Mouse (Mus musculus): Measurements from ENCODE around the gene Rdm1. TPM values are rescaled to one million over a fixed set of nuclear protein-coding genes. Genes with fewer than 3 reads are reported as not detected.

The Rdm1 gene
- polyA plus RNA-seq, 1 experiment = 13.9 TPM

GRCm38 (mm10) chr11:101665636-101665992 is 38.6 kb downstream of the Rdm1 start:
- H3K4me3 ChIP-seq (replicated peaks; ENCODE audit: insufficient read depth, low read depth, low read length) = peak overlapping the region; percentile 66
- 1% methylated on average over 24 of the region's 24 CpGs for WGBS
- no peak for DNase-seq
- no peak overlapping the region for H3K27ac ChIP-seq (ENCODE audit: insufficient read depth, low read length)
- H3K4me1 ChIP-seq (ENCODE audit: control insufficient read depth, insufficient read depth, low read length) = no peaks in the 10 kb centered on the region
- H3K27me3 ChIP-seq (ENCODE audit: control insufficient read depth, insufficient read depth, low read length) = no peaks in the 10 kb centered on the region
- TF ChIP-seq POLR2A (IDR thresholded peaks at IDR 0.05; ENCODE audit: borderline replicate concordance, insufficient read depth, low read length) (no peak), CTCF (IDR thresholded peaks at IDR 0.05; ENCODE audit: borderline replicate concordance, insufficient read depth, low read depth, low read length) (no peak)

DNA sequence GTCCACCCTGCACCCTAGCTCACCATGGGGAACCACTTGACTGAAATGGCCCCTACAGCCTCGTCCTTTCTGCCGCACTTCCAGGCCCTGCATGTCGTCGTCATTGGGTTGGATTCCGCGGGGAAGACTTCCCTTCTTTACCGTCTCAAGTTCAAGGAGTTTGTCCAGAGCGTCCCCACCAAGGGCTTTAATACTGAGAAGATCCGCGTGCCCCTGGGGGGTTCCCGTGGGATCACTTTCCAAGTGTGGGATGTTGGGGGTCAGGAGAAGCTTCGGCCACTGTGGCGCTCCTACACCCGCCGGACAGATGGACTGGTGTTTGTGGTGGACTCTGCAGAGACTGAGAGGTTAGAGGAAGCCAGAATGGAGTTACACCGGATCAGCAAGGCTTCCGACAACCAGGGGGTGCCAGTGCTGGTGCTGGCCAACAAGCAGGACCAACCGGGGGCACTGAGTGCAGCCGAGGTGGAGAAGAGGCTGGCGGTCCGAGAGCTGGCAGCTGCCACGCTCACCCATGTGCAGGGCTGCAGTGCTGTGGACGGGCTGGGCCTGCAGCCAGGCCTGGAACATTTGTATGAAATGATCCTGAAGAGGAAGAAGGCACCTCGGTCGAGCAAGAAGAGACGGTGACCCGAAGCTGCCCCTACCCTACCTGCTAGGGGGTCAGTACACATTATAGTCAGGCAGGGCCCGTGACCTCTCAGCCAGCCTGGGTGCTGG is 39.8 kb downstream of the Rdm1 start:
- no peak overlapping the region for H3K27ac ChIP-seq (ENCODE audit: insufficient read depth, low read length)
- 50% methylated on average over 28 of the region's 28 CpGs for WGBS
- H3K27me3 ChIP-seq (ENCODE audit: control insufficient read depth, insufficient read depth, low read length) = no peaks in the 10 kb centered on the region
- TF ChIP-seq CTCF (IDR thresholded peaks at IDR 0.05; ENCODE audit: borderline replicate concordance, insufficient read depth, low read depth, low read length) (no peak), POLR2A (IDR thresholded peaks at IDR 0.05; ENCODE audit: borderline replicate concordance, insufficient read depth, low read length) (no peak)
- H3K4me3 ChIP-seq (replicated peaks; ENCODE audit: insufficient read depth, low read depth, low read length) = peak overlapping the region; percentile 32
- peak; percentile 24 to 46 for DNase-seq
- H3K4me1 ChIP-seq (ENCODE audit: control insufficient read depth, insufficient read depth, low read length) = no peaks in the 10 kb centered on the region

DNA sequence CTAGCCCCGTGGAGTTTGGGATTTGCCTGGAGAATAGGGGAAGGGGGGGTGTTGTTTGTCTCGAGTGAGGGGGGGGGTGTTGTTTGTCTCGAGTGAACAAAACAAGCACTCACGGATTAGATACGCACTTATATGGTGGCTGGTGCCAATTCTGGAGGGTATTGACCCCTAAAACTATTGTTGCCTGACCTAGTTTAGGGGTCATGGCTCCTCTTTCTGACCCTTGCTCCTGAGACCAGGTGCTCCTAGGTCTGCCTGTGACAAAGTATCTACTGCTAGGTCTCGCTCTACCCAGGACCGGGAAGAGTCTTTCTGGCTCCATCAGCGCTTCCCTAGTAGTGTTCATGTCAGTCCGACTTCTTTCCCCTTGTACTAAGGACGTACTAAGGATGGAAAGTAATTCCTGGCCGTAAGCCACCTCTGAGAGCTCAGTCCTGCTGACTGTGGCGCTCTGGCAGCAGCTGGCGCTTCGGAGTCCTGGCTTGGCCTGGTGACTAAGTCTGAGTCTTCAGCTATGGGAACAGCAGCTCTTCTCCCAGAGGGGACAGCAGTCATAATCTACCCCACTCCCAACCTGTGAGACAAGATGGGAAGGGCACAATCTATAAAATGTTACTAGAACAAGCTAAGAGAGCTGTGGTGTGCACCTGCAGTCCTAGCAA is 41.0 kb downstream of the Rdm1 start:
- H3K4me3 ChIP-seq (replicated peaks; ENCODE audit: insufficient read depth, low read depth, low read length) = peak overlapping the region; percentile 31
- H3K27me3 ChIP-seq (ENCODE audit: control insufficient read depth, insufficient read depth, low read length) = no peaks in the 10 kb centered on the region
- WGBS = 63% methylated on average over 14 of the region's 14 CpGs
- DNase-seq = peak in 1 of 2 experiments; percentile 25
- no peaks in the 10 kb centered on the region for H3K4me1 ChIP-seq (ENCODE audit: control insufficient read depth, insufficient read depth, low read length)
- H3K27ac ChIP-seq (ENCODE audit: insufficient read depth, low read length) = peak overlapping the region; percentile 22; the same call in 1 of the 2 replicates
- TF ChIP-seq POLR2A (IDR thresholded peaks at IDR 0.05; ENCODE audit: borderline replicate concordance, insufficient read depth, low read length) (no peak), CTCF (IDR thresholded peaks at IDR 0.05; ENCODE audit: borderline replicate concordance, insufficient read depth, low read depth, low read length) (no peak)

DNA sequence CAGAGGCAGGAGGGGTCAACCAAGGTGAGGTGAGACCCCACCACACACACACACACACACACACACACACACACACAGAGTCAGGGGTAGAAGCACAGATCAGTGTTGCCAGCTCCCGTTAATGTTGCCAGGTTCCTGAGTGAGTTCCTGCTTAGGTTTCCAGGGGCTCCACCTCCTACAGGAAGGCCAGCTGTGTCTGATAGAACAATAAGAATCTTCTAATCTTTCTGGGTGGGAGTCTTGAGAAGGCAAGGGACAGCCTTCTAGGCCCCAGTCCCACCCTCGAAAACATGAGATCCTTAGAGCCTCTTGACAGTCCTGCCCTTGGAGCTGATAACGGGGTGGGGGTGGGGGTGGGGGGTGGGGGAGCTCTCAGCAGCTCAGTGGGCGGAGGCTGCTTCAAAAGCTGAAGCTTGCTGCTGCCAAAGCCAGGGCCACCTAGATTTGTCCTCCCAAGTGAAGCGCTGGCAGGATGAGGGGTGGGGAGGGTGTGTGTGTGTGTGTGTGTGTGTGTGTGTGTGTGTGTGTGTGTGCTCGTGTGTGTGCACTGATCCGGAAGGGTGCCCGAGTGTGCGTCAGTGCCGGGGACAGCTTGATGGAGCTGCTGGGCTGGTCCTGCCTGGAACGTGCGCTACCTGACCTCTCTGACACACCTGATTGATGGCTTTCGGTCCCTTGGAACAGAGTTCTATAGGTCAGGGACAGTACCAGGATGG is 41.7 kb downstream of the Rdm1 start:
- Histone ChIP-seq H3K27ac (ENCODE audit: insufficient read depth, low read length) (peak overlapping the region; percentile 22; the same call in 1 of the 2 replicates), H3K4me3 (replicated peaks; ENCODE audit: insufficient read depth, low read depth, low read length) (no peak overlapping the region), H3K4me1 (ENCODE audit: control insufficient read depth, insufficient read depth, low read length) (no peaks in the 10 kb centered on the region), H3K27me3 (ENCODE audit: control insufficient read depth, insufficient read depth, low read length) (no peaks in the 10 kb centered on the region)
- no peak for TF ChIP-seq POLR2A (IDR thresholded peaks at IDR 0.05; ENCODE audit: borderline replicate concordance, insufficient read depth, low read length)
- TF ChIP-seq CTCF (IDR thresholded peaks at IDR 0.05; ENCODE audit: borderline replicate concordance, insufficient read depth, low read depth, low read length) = no peak
- 38% methylated on average over 13 of the region's 13 CpGs for WGBS
- DNase-seq = no peak

DNA sequence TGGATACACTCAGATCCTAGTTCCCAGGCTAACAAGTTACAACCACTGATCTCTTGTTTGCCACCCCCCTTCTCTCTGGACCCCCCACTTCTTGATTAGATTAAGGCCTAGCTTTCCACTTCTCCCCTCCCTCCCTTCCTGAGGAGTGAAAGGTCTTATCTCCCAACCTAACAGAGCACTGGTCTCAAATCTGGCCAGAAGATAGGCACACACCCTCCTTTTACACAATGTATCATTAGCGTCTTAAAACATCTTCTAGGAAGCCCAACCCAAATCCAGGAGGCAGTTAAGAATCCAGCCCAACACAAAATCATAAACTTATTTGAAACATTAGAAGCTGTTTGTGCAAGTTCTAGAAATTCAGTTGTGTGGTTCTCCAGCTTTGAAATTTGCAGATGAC is 43.3 kb downstream of the Rdm1 start:
- Histone ChIP-seq H3K27me3 (ENCODE audit: control insufficient read depth, insufficient read depth, low read length) (no peaks in the 10 kb centered on the region), H3K4me1 (ENCODE audit: control insufficient read depth, insufficient read depth, low read length) (no peaks in the 10 kb centered on the region), H3K27ac (ENCODE audit: insufficient read depth, low read length) (no peak overlapping the region), H3K4me3 (replicated peaks; ENCODE audit: insufficient read depth, low read depth, low read length) (no peak overlapping the region)
- 97% methylated on average over 1 of the region's 1 CpGs for WGBS
- no peak for TF ChIP-seq CTCF (IDR thresholded peaks at IDR 0.05; ENCODE audit: borderline replicate concordance, insufficient read depth, low read depth, low read length)
- no peak for TF ChIP-seq POLR2A (IDR thresholded peaks at IDR 0.05; ENCODE audit: borderline replicate concordance, insufficient read depth, low read length)
- no peak for DNase-seq

- WGBS = 89% methylated on average over 4 of the region's 4 CpGs
- DNase-seq = no peak
- no peak overlapping the region for H3K4me3 ChIP-seq (replicated peaks; ENCODE audit: insufficient read depth, low read depth, low read length)
- H3K27me3 ChIP-seq (ENCODE audit: control insufficient read depth, insufficient read depth, low read length) = no peaks in the 10 kb centered on the region
- TF ChIP-seq POLR2A (IDR thresholded peaks at IDR 0.05; ENCODE audit: borderline replicate concordance, insufficient read depth, low read length) = no peak
- no peak for TF ChIP-seq CTCF (IDR thresholded peaks at IDR 0.05; ENCODE audit: borderline replicate concordance, insufficient read depth, low read depth, low read length)
- H3K27ac ChIP-seq (ENCODE audit: insufficient read depth, low read length) = no peak overlapping the region
- H3K4me1 ChIP-seq (ENCODE audit: control insufficient read depth, insufficient read depth, low read length) = no peaks in the 10 kb centered on the region
Measured at GRCm38 (mm10) chr11:101671255-101671654, 44.3 kb downstream of the Rdm1 start.

- Histone ChIP-seq H3K27me3 (ENCODE audit: control insufficient read depth, insufficient read depth, low read length) (no peaks in the 10 kb centered on the region), H3K27ac (ENCODE audit: insufficient read depth, low read length) (no peak overlapping the region), H3K4me1 (ENCODE audit: control insufficient read depth, insufficient read depth, low read length) (no peaks in the 10 kb centered on the region), H3K4me3 (replicated peaks; ENCODE audit: insufficient read depth, low read depth, low read length) (no peak overlapping the region)
- DNase-seq = no peak
- TF ChIP-seq POLR2A (IDR thresholded peaks at IDR 0.05; ENCODE audit: borderline replicate concordance, insufficient read depth, low read length) (no peak), CTCF (IDR thresholded peaks at IDR 0.05; ENCODE audit: borderline replicate concordance, insufficient read depth, low read depth, low read length) (no peak)
- WGBS = 42% methylated on average over 16 of the region's 16 CpGs
Measured at GRCm38 (mm10) chr11:101673010-101673642, 46.1 kb downstream of the Rdm1 start.
